ENCODE assay signal across 17 mouse cellular contexts in genomic region chr1:163669936-163670335, GRCm38 (mm10). TPM values are rescaled to one million over a fixed set of nuclear protein-coding genes. Genes with fewer than 3 reads are reported as not detected.
"Had no signal": no experiment of that assay in that cellular context is flagged by ENCODE, and none has a peak within 500 bp of the region (broad histone marks: within the 10 kb centered on the region; RNA-seq: fewer than 3 reads in every experiment).

No protein-coding gene starts in this region.

- H3K9ac ChIP-seq: liver, embryonic 14.5 days had no signal

- H3K27ac ChIP-seq: left cerebral cortex, adult 2 months; liver, embryonic 14.5 days; midbrain, embryonic 10.5 days had no signal

- DNase-seq: kidney, adult 8-10 months; kidney, postnatal 25 days; liver; lung, adult 2 months; lung, postnatal 4 days; retina, postnatal 1 day; right cerebral cortex, postnatal 4 days; spleen, adult 18-20 months; thymus, adult 18-20 months; thymus, postnatal 14 days had no signal

- H3K36me3 ChIP-seq: midbrain, embryonic 10.5 days had no signal

- ATAC-seq: intestine, postnatal 0 days; lung, postnatal 0 days; midbrain, embryonic 16.5 days had no signal

- H3K4me3 ChIP-seq: left cerebral cortex, adult 2 months; midbrain, embryonic 10.5 days had no signal

- H3K9me3 ChIP-seq: midbrain, embryonic 10.5 days had no signal

RNA-seq across cellular contexts. Expression of gene Mettl11b, which starts 55.1 kb away (rescaled TPM):
- polyA plus RNA-seq: intestine, postnatal 0 days; liver, embryonic 14.5 days; stomach, embryonic 14.5 days had no signal
